Mouse (Mus musculus) liver, postnatal 0 days (tissue): Measurements from ENCODE around the gene Stac2.

Experiments
- CTCF ChIP-seq: sonication (generic); IDR thresholded peaks from 2 replicates; pipeline ENCODE4 v1.5.1; 2016; ENCODE audit warnings: antibody characterized with exemption, low read depth
- EP300 ChIP-seq: IDR thresholded peaks from 2 replicates; pipeline ENCODE4 v1.6.1; 2016; ENCODE audit warnings: antibody characterized with exemption, low read depth, mild to moderate bottlenecking

- TF ChIP-seq CTCF (no peak), EP300 (no peak)
These were observed 32.9 kb upstream of the Stac2 start for GRCm38 (mm10) chr11:98086141-98086540.
